Comparison of ENCODE assay signal across 17 mouse cellular contexts in the genomic region with DNA sequence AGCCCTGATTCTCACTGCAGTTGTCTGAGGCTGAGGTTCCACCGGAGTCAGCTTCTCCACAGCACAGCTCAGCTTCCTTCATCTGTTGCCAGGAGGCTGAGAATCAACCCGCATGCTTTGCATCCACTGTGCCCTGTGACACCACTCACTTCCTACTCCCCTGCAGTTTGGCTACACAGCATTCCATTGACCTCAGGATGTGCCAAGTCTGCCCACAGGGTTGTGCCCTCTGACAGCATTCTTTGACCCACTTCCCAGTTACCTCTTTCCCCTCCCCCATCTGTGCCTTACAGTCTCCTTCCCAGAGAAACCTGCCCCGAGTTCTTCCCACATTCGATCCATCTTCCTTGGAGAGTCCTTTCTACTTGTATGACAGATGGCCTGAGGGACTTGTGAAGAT. TPM values are rescaled to one million over a fixed set of nuclear protein-coding genes. Genes with fewer than 3 reads are reported as not detected.
"Had no signal": no experiment of that assay in that cellular context is flagged by ENCODE, and none has a peak within 500 bp of the region (broad histone marks: within the 10 kb centered on the region; RNA-seq: fewer than 3 reads in every experiment).

No protein-coding gene starts in this region.

- H3K9me3 ChIP-seq: kidney, embryonic 15.5 days; limb, embryonic 12.5 days; liver, embryonic 15.5 days; midbrain, embryonic 10.5 days; neural tube, embryonic 13.5 days had no signal

- H3K36me3 ChIP-seq: kidney, embryonic 15.5 days; limb, embryonic 12.5 days; liver, embryonic 15.5 days had no signal

- H3K4me2 ChIP-seq: kidney, embryonic 15.5 days; limb, embryonic 12.5 days; liver, embryonic 11.5 days; liver, embryonic 15.5 days; neural tube, embryonic 13.5 days had no signal

- ATAC-seq: lung, postnatal 0 days; midbrain, embryonic 16.5 days had no signal

- H3K4me3 ChIP-seq: kidney, embryonic 15.5 days; limb, embryonic 12.5 days; liver, embryonic 15.5 days; midbrain, embryonic 10.5 days; neural tube, embryonic 13.5 days had no signal

- DNase-seq: kidney, postnatal 14 days; lung, adult 2 months; lung, postnatal 36 days; retina, postnatal 1 day; right cerebral cortex, postnatal 4 days; spleen, adult 18-20 months; thymus, adult 18-20 months; thymus, postnatal 14 days had no signal

- H3K27ac ChIP-seq: kidney, embryonic 15.5 days; limb, embryonic 12.5 days; liver, embryonic 15.5 days; midbrain, embryonic 10.5 days; neural tube, embryonic 13.5 days had no signal

- H3K9ac ChIP-seq: kidney, embryonic 15.5 days; limb, embryonic 12.5 days; liver, embryonic 15.5 days; neural tube, embryonic 13.5 days had no signal

RNA-seq across cellular contexts. Expression of a gene that starts 1.3 kb away (rescaled TPM):
- total RNA-seq: megakaryocyte, adult 5-6 weeks had no signal
- polyA plus RNA-seq: liver, embryonic 15.5 days had no signal

RNA-seq across cellular contexts. Expression of a gene that starts 2.2 kb away (rescaled TPM):
- total RNA-seq: megakaryocyte, adult 5-6 weeks had no signal

RNA-seq across cellular contexts. Expression of a gene that starts 42.3 kb away (rescaled TPM):
- total RNA-seq: megakaryocyte, adult 5-6 weeks had no signal
